Mouse (Mus musculus): Measurements from ENCODE around the gene Cpd. TPM values are rescaled to one million over a fixed set of nuclear protein-coding genes. Genes with fewer than 3 reads are reported as not detected.

Cpd gene
- polyA plus RNA-seq, 2 experiments from 2014 or later = 3.5 to 4.0 TPM

GRCm38 (mm10) chr11:76773811-76774210 is 73.0 kb downstream of the Cpd start:
- no peak for ATAC-seq

DNA sequence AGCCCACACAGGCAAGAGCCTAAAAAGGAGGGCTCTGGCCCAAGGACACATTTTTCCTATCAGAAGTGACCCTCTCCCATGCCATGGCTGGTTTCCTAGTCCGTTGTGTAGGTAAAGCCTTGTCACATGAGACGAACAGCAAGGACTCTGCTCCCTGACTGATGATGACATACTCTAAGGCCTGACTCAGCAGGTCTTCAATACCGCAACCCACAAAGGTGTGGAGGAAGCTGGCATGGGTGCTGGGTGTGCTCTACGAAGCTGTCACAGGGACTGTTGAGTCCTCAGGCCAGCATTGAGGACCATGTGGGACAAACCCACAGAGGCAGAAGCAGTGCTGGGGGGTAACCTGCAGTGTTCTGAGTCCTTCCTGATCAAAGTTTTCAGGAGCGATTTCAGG is 76.3 kb downstream of the Cpd start:
- no peak for ATAC-seq

- ATAC-seq = no peak
These were observed 83.1 kb downstream of the Cpd start for GRCm38 (mm10) chr11:76763741-76764122.

DNA sequence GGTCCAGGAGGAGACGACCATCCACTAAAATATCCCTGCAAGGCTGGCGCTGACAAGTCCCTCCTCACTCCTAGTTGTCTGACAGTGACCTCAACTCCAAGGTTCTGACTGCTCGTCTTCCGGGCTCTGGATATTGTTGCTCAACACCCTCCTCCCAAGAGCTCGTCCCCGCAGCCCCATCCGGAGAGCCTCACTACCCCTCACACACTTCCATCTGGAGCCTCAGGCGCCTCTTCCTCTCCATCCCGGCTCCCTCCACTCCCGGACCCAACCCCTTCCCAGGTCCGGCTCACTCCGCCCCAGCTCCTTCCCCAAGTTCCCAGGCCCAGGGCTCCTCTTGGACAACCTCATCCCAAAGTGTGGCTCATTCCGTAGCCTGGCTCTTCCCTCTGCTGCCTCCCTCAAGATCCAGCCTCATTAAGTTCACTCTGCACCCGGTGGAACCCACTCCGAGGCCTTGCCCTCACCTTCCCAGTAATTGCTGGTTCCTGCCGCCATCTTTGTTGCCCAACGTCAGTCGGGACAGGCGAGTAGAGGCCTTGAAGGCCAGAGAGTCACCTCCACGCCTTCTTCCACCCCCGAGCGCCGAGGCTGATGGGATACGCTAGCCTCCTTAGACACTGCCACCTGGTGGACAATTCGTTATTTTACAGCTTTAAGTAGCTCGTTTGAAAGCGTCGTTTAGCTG is 83.6 kb downstream of the Cpd start, which contains the start of gene Gosr1:
Gene Gosr1 (minus strand): TSS at position 527 of the 688 bp plus-strand sequence.
- ATAC-seq = peak; percentile 99

GRCm38 (mm10) chr11:76752276-76752675 is 94.5 kb downstream of the Cpd start:
- no peak for ATAC-seq

GRCm38 (mm10) chr11:76748819-76749218 is 98.0 kb downstream of the Cpd start:
- ATAC-seq = no peak

GRCm38 (mm10) chr11:76745921-76746320 is 100.9 kb downstream of the Cpd start:
- ATAC-seq = no peak

GRCm38 (mm10) chr11:76744550-76744949 is 102.3 kb downstream of the Cpd start:
- ATAC-seq = no peak

DNA sequence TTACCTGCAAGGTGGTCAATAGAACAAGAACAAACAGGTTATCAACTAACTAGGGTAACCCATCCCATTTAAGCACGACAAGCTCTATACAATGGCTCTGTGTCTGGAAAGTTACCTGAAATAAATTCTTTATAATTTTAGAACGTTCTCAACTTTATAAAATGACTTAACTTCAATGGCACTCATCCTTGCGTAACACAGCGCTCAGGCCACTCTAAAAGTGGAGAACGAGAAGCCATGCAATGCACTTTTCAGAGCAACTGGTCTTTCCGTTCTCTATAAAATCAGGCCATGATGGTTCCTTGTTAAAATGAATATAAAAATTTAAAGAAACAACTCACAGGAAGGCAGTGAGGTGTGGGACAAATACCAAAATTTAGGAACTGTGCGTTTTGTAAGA is 104.3 kb downstream of the Cpd start:
- no peak for ATAC-seq

DNA sequence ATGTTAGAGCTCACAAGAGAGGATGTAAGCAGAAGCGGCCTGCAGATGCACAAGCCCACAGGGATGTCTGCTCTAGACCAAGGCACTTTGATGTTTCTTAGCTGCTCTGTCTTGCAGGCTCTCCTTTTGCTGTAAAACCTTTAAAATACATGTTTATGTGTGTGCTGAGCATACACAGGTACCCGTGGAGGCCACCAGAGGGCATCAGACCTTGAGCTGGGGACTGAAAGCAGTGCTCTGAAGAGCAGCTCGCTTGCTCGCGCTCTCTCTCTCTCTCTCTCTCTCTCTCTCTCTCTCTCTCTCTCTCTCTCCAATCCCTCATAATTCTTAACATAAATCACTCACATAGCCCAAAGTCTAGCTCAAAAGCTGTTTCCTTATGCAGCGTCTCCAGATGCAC is 107.7 kb downstream of the Cpd start:
- ATAC-seq = peak; percentile 23

GRCm38 (mm10) chr11:76735753-76736324 is 111.0 kb downstream of the Cpd start:
- peak; percentile 19 for ATAC-seq

DNA sequence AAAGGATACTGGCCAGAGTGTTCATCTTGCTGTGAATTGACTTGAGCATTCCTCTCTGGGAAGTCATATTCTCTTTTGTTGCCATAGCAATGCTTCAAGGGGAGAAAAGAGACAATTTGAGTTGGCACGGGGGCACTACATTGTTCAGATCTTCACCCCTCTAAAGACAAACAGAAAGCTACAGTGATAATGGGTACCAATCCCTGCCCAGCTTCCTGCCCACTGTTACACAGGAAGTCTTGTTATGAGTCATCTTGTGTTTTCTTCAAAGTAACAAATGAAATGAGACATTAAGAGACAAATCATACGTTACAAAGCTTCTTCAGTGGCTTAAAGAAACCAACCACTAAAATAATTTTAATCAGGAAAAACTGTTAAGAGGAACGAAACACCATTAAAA is 112.3 kb downstream of the Cpd start:
- peak; percentile 94 for ATAC-seq

DNA sequence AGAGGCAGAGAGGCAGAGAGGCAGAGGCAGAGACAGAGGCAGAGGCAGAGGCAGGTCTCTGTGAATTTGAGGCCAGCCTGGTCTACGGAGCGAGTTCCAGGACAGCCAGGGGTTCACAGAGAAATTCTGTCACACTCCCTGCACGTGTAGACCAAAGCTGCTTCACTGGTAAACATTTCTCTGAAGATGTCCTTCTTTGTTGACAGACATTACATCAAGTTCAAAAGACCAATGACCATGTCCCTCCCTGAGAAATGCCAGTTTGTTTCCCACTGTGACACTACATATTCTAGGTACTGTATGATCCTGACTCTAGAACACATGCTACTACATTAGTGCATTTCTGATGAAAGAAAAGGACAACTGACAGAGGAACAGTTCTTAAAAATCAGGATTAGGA is 116.2 kb downstream of the Cpd start:
- no peak for ATAC-seq

Other genes with a start within 250 kb of the Cpd start
- 10 to 100 TPM; 14.5 to 14.6 TPM for gene Abr, start 224.7 kb downstream of the Cpd start, polyA plus RNA-seq (2017; shearing (Covaris generic))
- not detected for gene Bhlha9, start 174.5 kb downstream of the Cpd start, polyA plus RNA-seq (2017; shearing (Covaris generic))
- gene Trarg1, start 167.2 kb downstream of the Cpd start, polyA plus RNA-seq (2017; shearing (Covaris generic)) = not detected
- gene Gosr1, start 83.4 kb downstream of the Cpd start, polyA plus RNA-seq (2017; shearing (Covaris generic)) = 10 to 100 TPM; 49.2 to 62.6 TPM
- gene Tmigd1, start 55.1 kb upstream of the Cpd start, polyA plus RNA-seq (2017; shearing (Covaris generic)) = under 1 TPM in 1 of 2 experiments, not detected in 1; 0.65 TPM
- 100 to 1,000 TPM in 1 of 2 experiments, 10 to 100 TPM in 1; 81.9 to 102 TPM for gene Blmh, start 77.8 kb upstream of the Cpd start, polyA plus RNA-seq (2017; shearing (Covaris generic))
- under 1 TPM in 1 of 2 experiments, not detected in 1; 0.24 TPM for gene Slc6a4, start 151.6 kb upstream of the Cpd start, polyA plus RNA-seq (2017; shearing (Covaris generic))
- gene Nsrp1, start 231.4 kb upstream of the Cpd start, polyA plus RNA-seq (2017; shearing (Covaris generic)) = 10 to 100 TPM; 53.0 to 83.1 TPM

All from CD4-positive, CD25-positive, alpha-beta regulatory T cell, adult 4 months (primary cell).